Mouse (Mus musculus): ENCODE data around the gene Tuba1a. TPM values are rescaled to one million over a fixed set of nuclear protein-coding genes. Genes with fewer than 3 reads are reported as not detected.

The Tuba1a gene
- polyA plus RNA-seq, 1 experiment: 125 TPM

DNA sequence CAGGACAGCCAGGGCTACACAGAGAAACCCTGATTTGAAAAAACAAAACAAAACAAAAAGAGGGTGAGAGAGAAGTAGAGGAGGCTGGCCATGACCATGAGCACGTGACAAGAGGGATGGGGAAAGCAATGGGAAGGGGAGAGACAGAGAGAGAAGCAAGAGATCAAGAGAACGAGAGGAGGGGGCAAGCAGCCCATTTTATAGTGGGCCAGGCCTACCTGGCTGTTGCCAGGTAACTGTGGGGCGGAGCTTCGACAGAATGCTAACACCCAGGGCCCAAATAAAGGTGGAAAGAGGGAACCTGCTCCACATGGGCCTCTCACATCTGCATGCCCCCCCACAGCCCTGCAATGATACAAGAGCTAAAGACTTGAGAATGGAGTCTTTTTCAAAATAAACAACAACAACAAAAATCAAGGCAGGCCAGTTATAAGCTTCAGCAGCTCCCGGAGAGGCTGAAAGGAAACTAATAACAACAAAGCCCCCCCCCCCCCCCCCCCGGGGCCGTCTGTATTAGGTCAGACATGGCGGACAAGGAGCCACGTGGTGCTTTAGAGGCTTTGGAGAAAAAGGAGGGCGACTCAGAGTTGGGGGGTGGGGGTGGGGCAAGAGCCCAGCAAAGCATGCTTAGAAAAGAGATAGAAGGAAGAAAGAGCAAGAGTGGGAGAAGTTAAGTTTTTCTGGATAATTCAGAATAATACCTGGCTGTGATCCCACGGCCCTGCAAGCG, 36.4 kb upstream of the Tuba1a start:
- Histone ChIP-seq H3K4me3 (ENCODE audit: insufficient read depth, low read depth, low read length) (no peak overlapping the region), H3K27ac (replicated peaks; ENCODE audit: low read depth, low read length) (no peak overlapping the region), H3K4me1 (ENCODE audit: control insufficient read depth, insufficient read depth, insufficient read length, low read length) (peaks cover 24% of the 10 kb centered on the region)

- H3K4me3 ChIP-seq (ENCODE audit: insufficient read depth, low read depth, low read length): no peak overlapping the region
- H3K4me1 ChIP-seq (ENCODE audit: control insufficient read depth, insufficient read depth, insufficient read length, low read length): peaks cover 24% of the 10 kb centered on the region
- peak overlapping the region; percentile 91 for H3K27ac ChIP-seq (replicated peaks; ENCODE audit: low read depth, low read length)
Observed at GRCm38 (mm10) chr15:98988787-98989186, 35.3 kb upstream of the Tuba1a start.

DNA sequence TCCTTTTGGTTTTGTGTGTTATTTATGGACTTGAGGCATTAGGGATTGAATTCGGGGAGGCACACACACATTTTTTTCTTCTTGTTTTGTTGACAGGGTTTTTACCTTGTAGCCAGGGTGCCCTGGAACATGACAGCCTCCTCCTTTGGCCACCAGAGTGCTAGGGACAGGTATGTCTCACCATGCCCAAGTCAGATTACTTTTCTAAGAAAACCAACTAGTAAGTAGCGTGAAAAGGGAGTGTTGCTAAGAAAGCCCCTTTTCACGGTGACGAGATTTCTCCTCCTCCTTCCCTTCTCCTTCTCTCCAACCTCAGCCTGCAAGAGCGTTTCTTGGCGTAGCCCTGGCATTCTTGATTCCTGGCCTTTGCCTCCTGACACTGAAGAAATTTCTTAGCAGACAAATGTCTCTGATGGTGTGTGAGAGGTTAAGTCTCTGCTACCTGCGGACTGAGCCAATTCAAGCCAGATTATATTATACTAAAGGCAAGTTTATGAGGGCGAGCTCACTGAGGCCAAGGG, 34.2 kb upstream of the Tuba1a start:
- peak overlapping the region; percentile 91 for H3K27ac ChIP-seq (replicated peaks; ENCODE audit: low read depth, low read length)
- peaks cover 24% of the 10 kb centered on the region for H3K4me1 ChIP-seq (ENCODE audit: control insufficient read depth, insufficient read depth, insufficient read length, low read length)
- H3K4me3 ChIP-seq (ENCODE audit: insufficient read depth, low read depth, low read length): no peak overlapping the region; the same call in 1 of the 2 replicates

GRCm38 (mm10) chr15:98987077-98987630, 33.7 kb upstream of the Tuba1a start:
- H3K4me3 ChIP-seq (ENCODE audit: insufficient read depth, low read depth, low read length): no peak overlapping the region
- peak overlapping the region; percentile 91 for H3K27ac ChIP-seq (replicated peaks; ENCODE audit: low read depth, low read length)
- peaks cover 20% of the 10 kb centered on the region for H3K4me1 ChIP-seq (ENCODE audit: control insufficient read depth, insufficient read depth, insufficient read length, low read length)

DNA sequence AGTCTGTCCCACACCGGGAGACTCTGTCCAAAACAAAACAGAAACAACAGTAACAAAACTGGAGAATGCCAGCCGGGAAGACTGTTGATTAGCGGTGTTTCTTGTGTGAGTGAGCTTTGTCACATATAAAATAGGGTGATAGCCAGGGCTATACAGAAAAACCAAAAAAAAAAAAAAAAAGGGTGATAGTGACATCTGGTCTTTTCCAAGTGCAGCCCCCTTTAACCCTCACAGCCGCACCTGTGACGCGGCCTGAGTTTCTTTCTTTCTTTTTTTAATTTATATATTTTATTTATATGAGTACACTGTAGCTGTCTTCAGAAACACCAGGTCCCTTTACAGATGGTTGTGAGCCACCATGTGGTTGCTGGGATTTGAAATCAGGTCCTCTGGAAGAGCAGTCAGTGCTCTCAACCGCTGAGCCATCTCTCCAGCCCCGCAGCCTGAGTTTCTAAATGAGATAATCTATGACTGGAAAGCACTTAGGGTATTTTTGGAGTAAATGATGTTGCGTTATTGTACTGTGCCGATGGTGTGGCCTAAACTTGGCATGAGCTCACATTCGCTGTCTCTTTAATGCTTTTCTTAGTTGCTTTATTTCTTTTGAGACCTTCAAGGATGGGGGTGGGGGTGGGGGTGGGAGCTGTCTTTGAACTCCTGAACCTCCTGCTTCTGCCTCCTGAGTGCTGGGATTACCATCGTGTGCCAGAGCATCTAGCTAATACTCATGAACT, 32.6 kb upstream of the Tuba1a start:
- peak overlapping the region; percentile 83 for H3K4me3 ChIP-seq (ENCODE audit: insufficient read depth, low read depth, low read length)
- peaks cover 11% of the 10 kb centered on the region for H3K4me1 ChIP-seq (ENCODE audit: control insufficient read depth, insufficient read depth, insufficient read length, low read length)
- H3K27ac ChIP-seq (replicated peaks; ENCODE audit: low read depth, low read length): peak overlapping the region; percentile 99

- H3K27ac ChIP-seq (replicated peaks; ENCODE audit: low read depth, low read length): peak overlapping the region; percentile 99
- peak overlapping the region; percentile 83 for H3K4me3 ChIP-seq (ENCODE audit: insufficient read depth, low read depth, low read length)
- H3K4me1 ChIP-seq (ENCODE audit: control insufficient read depth, insufficient read depth, insufficient read length, low read length): peaks cover 11% of the 10 kb centered on the region
Observed at GRCm38 (mm10) chr15:98985240-98985981, 31.9 kb upstream of the Tuba1a start.

DNA sequence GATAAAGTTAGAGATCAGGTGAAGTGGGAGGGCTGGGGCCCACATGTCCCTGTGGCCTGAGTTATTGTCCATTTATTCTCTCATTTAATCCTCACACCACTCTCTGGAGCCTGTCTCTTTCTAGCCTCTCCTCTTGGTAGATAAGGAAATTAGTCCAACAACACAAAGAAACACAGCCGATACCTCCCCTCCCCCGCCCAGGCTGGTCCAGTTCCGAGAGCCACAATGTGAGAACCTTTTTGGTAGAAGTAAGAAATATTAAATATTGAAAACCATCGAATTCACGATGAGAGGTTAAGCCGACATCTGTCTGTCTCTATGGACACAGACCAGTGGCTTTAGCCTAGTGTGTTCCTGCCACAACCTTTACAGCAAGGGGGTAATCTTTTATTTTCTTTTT, 31.2 kb upstream of the Tuba1a start:
- peak overlapping the region; percentile 39 for H3K27ac ChIP-seq (replicated peaks; ENCODE audit: low read depth, low read length)
- H3K4me1 ChIP-seq (ENCODE audit: control insufficient read depth, insufficient read depth, insufficient read length, low read length): peaks cover 11% of the 10 kb centered on the region
- no peak overlapping the region for H3K4me3 ChIP-seq (ENCODE audit: insufficient read depth, low read depth, low read length)

DNA sequence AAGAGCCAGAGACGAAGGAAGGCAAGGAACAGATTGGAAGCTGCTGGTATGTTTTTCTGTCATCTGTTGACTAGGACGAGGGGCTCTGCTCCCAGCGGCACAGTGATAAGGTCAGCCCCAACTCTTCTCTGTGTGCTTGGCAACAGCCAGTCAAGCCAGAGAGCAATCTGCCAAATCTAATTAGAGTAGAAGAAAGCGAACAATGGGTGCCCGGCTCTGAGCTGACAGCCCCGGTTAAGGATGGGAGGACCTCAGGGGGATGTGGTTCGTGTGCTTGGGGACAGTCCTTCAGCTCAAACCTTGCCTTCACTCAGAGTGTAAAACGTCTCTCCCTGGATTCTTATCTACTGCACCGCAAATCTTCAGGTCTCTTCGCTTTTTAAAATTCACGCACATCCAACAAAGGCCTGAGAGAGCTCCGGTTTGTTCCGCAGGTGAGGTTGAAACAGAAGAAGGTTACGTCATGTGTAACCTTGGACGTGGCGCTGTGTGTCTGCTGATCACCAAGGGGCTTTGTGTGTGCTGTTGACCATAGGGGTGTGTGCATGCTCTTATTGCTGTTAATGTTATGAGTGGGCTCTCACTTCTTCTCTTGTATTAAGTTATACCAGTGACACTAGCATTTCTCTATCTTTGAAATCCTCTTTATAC, 30.1 kb upstream of the Tuba1a start:
- no peak overlapping the region for H3K27ac ChIP-seq (replicated peaks; ENCODE audit: low read depth, low read length)
- H3K4me1 ChIP-seq (ENCODE audit: control insufficient read depth, insufficient read depth, insufficient read length, low read length): peaks cover 9% of the 10 kb centered on the region
- no peak overlapping the region for H3K4me3 ChIP-seq (ENCODE audit: insufficient read depth, low read depth, low read length)

DNA sequence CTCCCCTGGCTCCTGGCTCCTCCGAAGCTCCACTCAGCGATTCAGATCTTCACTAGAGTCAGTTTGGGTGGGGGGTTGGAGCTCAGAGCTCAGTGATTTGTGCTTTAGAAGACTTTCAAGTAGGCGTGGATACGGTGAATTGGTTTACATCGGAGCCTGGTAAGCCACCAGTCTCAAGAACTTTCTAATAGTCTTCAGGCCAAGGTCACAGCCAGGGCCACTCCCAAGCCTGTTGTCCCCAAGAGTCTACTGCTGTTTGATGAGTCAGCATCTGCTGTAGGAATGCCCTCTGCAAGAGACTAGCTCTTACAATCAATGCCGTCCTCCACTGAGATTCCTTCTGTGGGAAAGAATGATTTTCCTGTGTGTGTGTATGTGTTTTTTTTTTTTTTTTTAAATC, 28.6 kb upstream of the Tuba1a start:
- H3K27ac ChIP-seq (replicated peaks; ENCODE audit: low read depth, low read length): peak overlapping the region; percentile 71
- H3K4me1 ChIP-seq (ENCODE audit: control insufficient read depth, insufficient read depth, insufficient read length, low read length): peaks cover 10% of the 10 kb centered on the region
- H3K4me3 ChIP-seq (ENCODE audit: insufficient read depth, low read depth, low read length): no peak overlapping the region

GRCm38 (mm10) chr15:98980012-98980614, 26.6 kb upstream of the Tuba1a start:
- peaks cover 9% of the 10 kb centered on the region for H3K4me1 ChIP-seq (ENCODE audit: control insufficient read depth, insufficient read depth, insufficient read length, low read length)
- no peak overlapping the region for H3K27ac ChIP-seq (replicated peaks; ENCODE audit: low read depth, low read length)
- no peak overlapping the region for H3K4me3 ChIP-seq (ENCODE audit: insufficient read depth, low read depth, low read length)

GRCm38 (mm10) chr15:98978409-98979172, 25.1 kb upstream of the Tuba1a start:
- Histone ChIP-seq H3K4me3 (ENCODE audit: insufficient read depth, low read depth, low read length) (no peak overlapping the region; the same call in 1 of the 2 replicates), H3K27ac (replicated peaks; ENCODE audit: low read depth, low read length) (peak overlapping the region; percentile 89; the same call in 1 of the 2 replicates), H3K4me1 (ENCODE audit: control insufficient read depth, insufficient read depth, insufficient read length, low read length) (peaks cover 9% of the 10 kb centered on the region)

GRCm38 (mm10) chr15:98977759-98978408, 24.4 kb upstream of the Tuba1a start:
- H3K27ac ChIP-seq (replicated peaks; ENCODE audit: low read depth, low read length): peak overlapping the region; percentile 89
- peak overlapping the region; percentile 40 for H3K4me3 ChIP-seq (ENCODE audit: insufficient read depth, low read depth, low read length)
- peaks cover 9% of the 10 kb centered on the region for H3K4me1 ChIP-seq (ENCODE audit: control insufficient read depth, insufficient read depth, insufficient read length, low read length)

All from brown adipose tissue, adult 24 weeks (tissue).